Mouse (Mus musculus) MEL (cell line): ENCODE results near the gene Ptges3. TPM values are rescaled to one million over a fixed set of nuclear protein-coding genes. Genes with fewer than 3 reads are reported as not detected.

Experiments
- DNase-seq: peaks from one replicate; pipeline ENCODE4 v3.0.0; 2011; ENCODE audit warnings: low read depth, low spot score
- H3K27ac ChIP-seq: 2 replicates; pipeline ENCODE4 v1.5.1; 2012; ENCODE audit warnings: low read depth, mild to moderate bottlenecking, control low read depth, low read length, moderate library complexity; ENCODE audit not compliant: control insufficient read depth
- H3K27me3 ChIP-seq, 2 experiments: fragments of 150-350 bp in 1 of 2; sonication (generic) in 1 of 2; 2 replicates each; pipeline ENCODE4 v1.6.1; 2012; ENCODE audit warnings: low read length in 2 of 2, mild to moderate bottlenecking in 2 of 2, improper control_type of control experiment in 1 of 2, moderate library complexity in 1 of 2; ENCODE audit not compliant: insufficient read depth in 2 of 2, control insufficient read depth in 1 of 2
- H3K36me3 ChIP-seq, 2 experiments: 2 replicates each; pipeline ENCODE4 v1.6.1; 2012 to 2014; ENCODE audit warnings: low read length in 2 of 2, improper control_type of control experiment in 1 of 2, inconsistent platforms in 1 of 2, mild to moderate bottlenecking in 1 of 2; ENCODE audit not compliant: insufficient read depth in 2 of 2, control insufficient read depth in 1 of 2
- H3K4me1 ChIP-seq, 2 experiments: fragments of 150-350 bp in 1 of 2; sonication (generic) in 1 of 2; 2 replicates each; pipeline ENCODE4 v1.6.1; 2012; ENCODE audit warnings: low read length in 2 of 2, improper control_type of control experiment in 1 of 2, mild to moderate bottlenecking in 1 of 2; ENCODE audit not compliant: insufficient read depth in 2 of 2, control insufficient read depth in 1 of 2
- H3K4me3 ChIP-seq, 2 experiments: fragments of 150-350 bp in 1 of 2; sonication (generic) in 1 of 2; 2 replicates each; pipeline ENCODE4 v1.5.1; 2012; ENCODE audit warnings: low read depth in 2 of 2, low read length in 2 of 2, mild to moderate bottlenecking in 2 of 2, moderate library complexity in 2 of 2, control low read depth in 1 of 2, improper control_type of control experiment in 1 of 2; ENCODE audit not compliant: control insufficient read depth in 1 of 2, insufficient read depth in 1 of 2
- H3K79me2 ChIP-seq: 2 replicates; pipeline ENCODE4 v1.6.1; 2012; ENCODE audit warnings: mild to moderate bottlenecking, low read length, moderate library complexity; ENCODE audit not compliant: control insufficient read depth, poor library complexity, insufficient read depth
- H3K9ac ChIP-seq: 2 replicates; pipeline ENCODE4 v1.6.1; 2012; ENCODE audit warnings: low read depth, mild to moderate bottlenecking, control low read depth, low read length, moderate library complexity; ENCODE audit not compliant: control insufficient read depth, poor library complexity, severe bottlenecking
- H3K9me3 ChIP-seq: fragments of 150-350 bp; sonication (generic); replicated peaks from 2 replicates; pipeline ENCODE4 v1.6.1; 2012; ENCODE audit warnings: mild to moderate bottlenecking, low read length, improper control_type of control experiment, moderate library complexity; ENCODE audit not compliant: insufficient read depth
- CHD1 ChIP-seq: IDR thresholded peaks from 2 replicates; pipeline ENCODE4 v1.6.1; 2012; ENCODE audit warnings: low read depth, mild to moderate bottlenecking, inconsistent platforms, low read length, improper control_type of control experiment
- CHD2 ChIP-seq: IDR thresholded peaks from 2 replicates; pipeline ENCODE4 v1.6.1; 2011; ENCODE audit warnings: low read length, improper control_type of control experiment
- CTCF ChIP-seq, 3 experiments: IDR thresholded peaks in 2 of 3; conservative IDR thresholded peaks in 1 of 3; 2 replicates each; pipeline ENCODE4 v1.5.1; 2011 to 2012; ENCODE audit warnings: low read length in 3 of 3, low read depth in 2 of 3, mild to moderate bottlenecking in 2 of 3, improper control_type of control experiment in 1 of 3, inconsistent platforms in 1 of 3, mixed read lengths in 1 of 3, moderate library complexity in 1 of 3; ENCODE audit not compliant: control insufficient read depth in 1 of 3, insufficient read depth in 1 of 3, poor library complexity in 1 of 3, severe bottlenecking in 1 of 3
- EP300 ChIP-seq, 2 experiments: IDR thresholded peaks; 2 replicates each; pipeline ENCODE4 v1.6.1; 2011; ENCODE audit warnings: improper control_type of control experiment in 2 of 2, low read length in 2 of 2, low read depth in 1 of 2, mild to moderate bottlenecking in 1 of 2
- ETS1 ChIP-seq: IDR thresholded peaks from 2 replicates; pipeline ENCODE4 v1.6.1; 2012; ENCODE audit warnings: low read depth, mild to moderate bottlenecking, inconsistent platforms, low read length, improper control_type of control experiment, moderate library complexity
- GABPA ChIP-seq: IDR thresholded peaks from 2 replicates; pipeline ENCODE4 v1.6.1; 2012; ENCODE audit warnings: low read depth, mild to moderate bottlenecking, inconsistent platforms, low read length, improper control_type of control experiment, moderate library complexity
- GATA1 ChIP-seq: IDR thresholded peaks from 2 replicates; pipeline ENCODE4 v1.6.1; 2011; ENCODE audit warnings: low read depth, low read length, improper control_type of control experiment
- HCFC1 ChIP-seq: IDR thresholded peaks from 2 replicates; pipeline ENCODE4 v1.6.1; 2012; ENCODE audit warnings: low read depth, mild to moderate bottlenecking, inconsistent platforms, low read length, improper control_type of control experiment, moderate library complexity
- KAT2A ChIP-seq: conservative IDR thresholded peaks from 2 replicates; pipeline ENCODE4 v1.6.1; 2012; ENCODE audit warnings: low read depth, low read length, improper control_type of control experiment, inconsistent platforms
- MAFK ChIP-seq: IDR thresholded peaks from 2 replicates; pipeline ENCODE4 v1.6.1; 2011; ENCODE audit warnings: low read depth, mild to moderate bottlenecking, low read length, improper control_type of control experiment, borderline replicate concordance
- MAX ChIP-seq: IDR thresholded peaks from 2 replicates; pipeline ENCODE4 v1.6.1; 2011; ENCODE audit warnings: low read length, improper control_type of control experiment
- MAZ ChIP-seq: IDR thresholded peaks from 2 replicates; pipeline ENCODE4 v1.6.1; 2012; ENCODE audit warnings: low read depth, mild to moderate bottlenecking, inconsistent platforms, low read length, improper control_type of control experiment
- MXI1 ChIP-seq: IDR thresholded peaks from 2 replicates; pipeline ENCODE4 v1.6.1; 2011; ENCODE audit warnings: mild to moderate bottlenecking, low read depth, low read length, improper control_type of control experiment
- MYB ChIP-seq: IDR thresholded peaks from 2 replicates; pipeline ENCODE4 v1.6.1; 2011; ENCODE audit warnings: mild to moderate bottlenecking, low read depth, low read length, improper control_type of control experiment
- NRF1 ChIP-seq: IDR thresholded peaks from 2 replicates; pipeline ENCODE4 v1.6.1; 2014; ENCODE audit warnings: low read depth, mild to moderate bottlenecking, inconsistent platforms, low read length, improper control_type of control experiment, moderate library complexity; ENCODE audit not compliant: poor library complexity, insufficient read depth, severe bottlenecking
- POLR2A ChIP-seq, 2 experiments: IDR thresholded peaks; 2 replicates each; pipeline ENCODE4 v1.6.1; 2011 to 2012; ENCODE audit warnings: low read length in 2 of 2, mild to moderate bottlenecking in 2 of 2, control low read depth in 1 of 2, improper control_type of control experiment in 1 of 2, low read depth in 1 of 2, moderate library complexity in 1 of 2; ENCODE audit not compliant: control insufficient read depth in 1 of 2, insufficient read depth in 1 of 2, poor library complexity in 1 of 2
- RAD21 ChIP-seq: IDR thresholded peaks from 2 replicates; pipeline ENCODE4 v1.6.1; 2011; ENCODE audit warnings: mild to moderate bottlenecking, low read depth, low read length, improper control_type of control experiment
- RCOR1 ChIP-seq: IDR thresholded peaks from 2 replicates; pipeline ENCODE4 v1.6.1; 2012; ENCODE audit warnings: low read depth, mild to moderate bottlenecking, inconsistent platforms, low read length, improper control_type of control experiment
- SMC3 ChIP-seq: IDR thresholded peaks from 2 replicates; pipeline ENCODE4 v1.6.1; 2011; ENCODE audit warnings: low read depth, low read length, improper control_type of control experiment
- TBP ChIP-seq: IDR thresholded peaks from 2 replicates; pipeline ENCODE4 v1.8.0; 2011; ENCODE audit warnings: low read depth, low read length, improper control_type of control experiment
- TCF12 ChIP-seq: IDR thresholded peaks from 2 replicates; pipeline ENCODE4 v1.6.1; 2014; ENCODE audit warnings: low read depth, mild to moderate bottlenecking, inconsistent platforms, low read length, improper control_type of control experiment, moderate library complexity
- UBTF ChIP-seq: IDR thresholded peaks from 2 replicates; pipeline ENCODE4 v1.6.1; 2012; ENCODE audit warnings: low read depth, mild to moderate bottlenecking, inconsistent platforms, low read length, improper control_type of control experiment, moderate library complexity, borderline replicate concordance; ENCODE audit not compliant: insufficient read depth
- USF1 ChIP-seq: IDR thresholded peaks from 2 replicates; pipeline ENCODE4 v1.6.1; 2014; ENCODE audit warnings: low read depth, mild to moderate bottlenecking, inconsistent platforms, low read length, improper control_type of control experiment, moderate library complexity
- ZC3H11A ChIP-seq: IDR thresholded peaks from 2 replicates; pipeline ENCODE4 v1.6.1; 2012; ENCODE audit warnings: low read depth, mild to moderate bottlenecking, inconsistent platforms, low read length, improper control_type of control experiment
- ZKSCAN1 ChIP-seq: IDR thresholded peaks from 2 replicates; pipeline ENCODE4 v1.6.1; 2012; ENCODE audit warnings: low read depth, mild to moderate bottlenecking, inconsistent platforms, low read length, improper control_type of control experiment, moderate library complexity
- polyA plus RNA-seq, 2 experiments: library from polyadenylated mRNA; stranded (reverse) in 1 of 2; unstranded in 1 of 2; fragments of >175 nt in 1 of 2; fragments of >200 nt in 1 of 2; gene quantifications; 2 replicates each; pipeline versions ENCODE4 v1.2.1 to v1.2.4; 2012; ENCODE audit warnings: low replicate concordance in 2 of 2, low read depth in 1 of 2; ENCODE audit not compliant: insufficient read length in 2 of 2, insufficient read depth in 1 of 2, missing spikeins in 1 of 2
- total RNA-seq: library from RNA; depleted of rRNA; stranded (reverse); fragments of 300-350 nt; gene quantifications from 2 replicates; pipeline ENCODE4 v1.2.3, GENCODE M21; 2012

Gene Ptges3
- total and polyA plus RNA-seq, 3 experiments: 216 to 627 (median 233) TPM

DNA sequence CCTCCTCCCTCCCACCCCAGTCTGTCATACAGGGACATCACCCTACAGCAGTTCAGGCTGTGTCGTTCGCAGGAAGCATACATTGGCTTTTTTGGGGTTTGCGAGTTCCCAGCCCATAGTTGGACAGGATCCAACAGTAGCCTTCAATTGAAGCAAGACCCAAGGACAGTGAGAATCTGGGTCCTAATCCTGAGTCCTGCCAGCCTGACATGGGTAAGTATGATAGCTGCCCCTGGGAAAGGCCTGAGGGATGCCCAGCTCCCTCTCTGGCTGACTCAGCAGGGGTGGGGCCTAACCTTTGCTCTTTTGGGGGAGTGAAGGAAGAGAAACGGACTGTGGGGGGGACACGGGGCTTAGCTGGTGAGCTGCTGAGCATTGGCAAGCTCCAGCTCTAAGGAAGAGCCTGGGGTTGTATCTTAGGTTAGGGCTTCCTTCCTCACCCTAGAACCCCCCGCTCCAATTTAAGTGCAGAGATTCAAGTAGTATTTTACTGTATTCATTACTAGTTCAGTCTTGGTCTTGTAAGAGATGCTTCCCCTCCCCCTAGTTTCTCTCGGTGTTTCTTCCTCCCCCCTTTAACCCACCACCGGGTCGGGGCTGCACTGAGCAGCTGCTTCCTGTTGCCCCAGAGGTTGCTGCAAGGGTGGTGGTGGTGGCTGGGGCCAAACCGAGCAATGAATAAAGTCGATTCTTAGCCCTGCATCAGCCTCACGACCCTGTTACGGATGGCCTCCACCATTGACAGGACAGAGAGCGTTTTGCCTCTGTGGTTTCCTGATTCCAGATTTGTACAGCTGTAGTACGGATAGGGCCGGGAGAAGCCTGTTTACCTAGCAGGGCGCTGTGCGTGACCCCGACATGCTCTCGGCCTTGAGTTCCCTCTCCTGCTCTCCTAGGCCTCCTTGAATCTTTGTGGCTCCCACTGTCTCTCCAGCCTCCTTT, 33.1 kb downstream of the Ptges3 start, which contains the start of gene Baz2a:
Gene Baz2a (plus strand): TSS at position 14 of the 942 bp plus-strand sequence.
- Histone ChIP-seq H3K27me3 (no peaks in the 10 kb centered on the region), H3K27ac (peak within 1 kb of the TSS; percentile 94), H3K79me2 (peaks cover 7% of the 10 kb centered on the region), H3K4me3 (peak within 1 kb of the TSS; percentile 71 to 75), H3K9me3 (no peaks in the 10 kb centered on the region), H3K36me3 (peaks cover 23 to 46% of the 10 kb centered on the region in 2 experiments), H3K4me1 (peaks cover 19 to 24% of the 10 kb centered on the region in 2 experiments), H3K9ac (peak within 1 kb of the TSS; percentile 79)
- DNase-seq: peak; percentile 93
- 0 out of 2 replicates have a peak, but pooled peaks have one; percentile 16 for TF ChIP-seq TBP
- no peak for TF ChIP-seq MYB
- TF ChIP-seq MAFK: 0 out of 2 replicates have a peak, but pooled peaks have one; percentile 63
- TF ChIP-seq ETS1: peak; percentile 22; the same call in 1 of the 2 replicates
- TF ChIP-seq CHD1: no peak
- 0 out of 4 replicates have a peak, but pooled peaks of 1 of the 2 experiments have one; percentile 34 for TF ChIP-seq POLR2A (IDR thresholded peaks at IDR 0.05; ENCODE audit: control insufficient read depth in 1 of 2, insufficient read depth in 1 of 2, low read depth in 1 of 2, low read length in 2 of 2, poor library complexity in 1 of 2)
- no peak; a peak in 1 of 4 replicates for TF ChIP-seq EP300 (IDR thresholded peaks at IDR 0.05; ENCODE audit: low read depth in 1 of 2, low read length in 2 of 2)
- TF ChIP-seq RCOR1: no peak

- Histone ChIP-seq H3K4me3 (peak overlapping the region; percentile 71 to 75), H3K4me1 (peaks cover 19 to 25% of the 10 kb centered on the region in 2 experiments), H3K36me3 (peaks cover 19 to 38% of the 10 kb centered on the region in 2 experiments), H3K79me2 (peaks cover 14% of the 10 kb centered on the region), H3K9ac (peak overlapping the region; percentile 79), H3K9me3 (no peaks in the 10 kb centered on the region), H3K27me3 (no peaks in the 10 kb centered on the region), H3K27ac (peak overlapping the region; percentile 94)
- DNase-seq: peak; percentile 84
- TF ChIP-seq CHD2: no peak
- TF ChIP-seq GABPA: no peak
- no peak for TF ChIP-seq USF1
- no peak for TF ChIP-seq SMC3
- TF ChIP-seq CHD1: no peak
- TF ChIP-seq MXI1: peak; percentile 51
- TF ChIP-seq UBTF: no peak
- TF ChIP-seq TCF12: no peak; the same call in 1 of the 2 replicates
- TF ChIP-seq HCFC1: peak; percentile 31
- TF ChIP-seq RAD21: peak; percentile 3
- TF ChIP-seq CTCF (IDR thresholded peaks at IDR 0.05 in 2 of 3, conservative IDR thresholded peaks at IDR 0.05 in 1 of 3; ENCODE audit: control insufficient read depth in 1 of 3, insufficient read depth in 1 of 3, low read depth in 2 of 3, low read length in 3 of 3, poor library complexity in 1 of 3, severe bottlenecking in 1 of 3): peak in 2 of 3 experiments; percentile 23 to 44; a peak in 5 of 6 replicates
- TF ChIP-seq POLR2A (IDR thresholded peaks at IDR 0.05; ENCODE audit: control insufficient read depth in 1 of 2, insufficient read depth in 1 of 2, low read depth in 1 of 2, low read length in 2 of 2, poor library complexity in 1 of 2): peak; percentile 43 to 47; a peak in 2 of 4 replicates
- TF ChIP-seq NRF1: no peak
- no peak for TF ChIP-seq GATA1
- 0 out of 2 replicates have a peak, but pooled peaks have one; percentile 11 for TF ChIP-seq ETS1
- TF ChIP-seq ZC3H11A: no peak
- no peak for TF ChIP-seq MAX
- no peak for TF ChIP-seq RCOR1
- TF ChIP-seq ZKSCAN1: no peak
- peak; percentile 75 for TF ChIP-seq MAZ
- TF ChIP-seq KAT2A: no peak
These were observed 34.0 kb downstream of the Ptges3 start for GRCm38 (mm10) chr10:128092506-128093495.
